Comparison of ENCODE assay signal across 9 mouse cellular contexts in the genomic region with DNA sequence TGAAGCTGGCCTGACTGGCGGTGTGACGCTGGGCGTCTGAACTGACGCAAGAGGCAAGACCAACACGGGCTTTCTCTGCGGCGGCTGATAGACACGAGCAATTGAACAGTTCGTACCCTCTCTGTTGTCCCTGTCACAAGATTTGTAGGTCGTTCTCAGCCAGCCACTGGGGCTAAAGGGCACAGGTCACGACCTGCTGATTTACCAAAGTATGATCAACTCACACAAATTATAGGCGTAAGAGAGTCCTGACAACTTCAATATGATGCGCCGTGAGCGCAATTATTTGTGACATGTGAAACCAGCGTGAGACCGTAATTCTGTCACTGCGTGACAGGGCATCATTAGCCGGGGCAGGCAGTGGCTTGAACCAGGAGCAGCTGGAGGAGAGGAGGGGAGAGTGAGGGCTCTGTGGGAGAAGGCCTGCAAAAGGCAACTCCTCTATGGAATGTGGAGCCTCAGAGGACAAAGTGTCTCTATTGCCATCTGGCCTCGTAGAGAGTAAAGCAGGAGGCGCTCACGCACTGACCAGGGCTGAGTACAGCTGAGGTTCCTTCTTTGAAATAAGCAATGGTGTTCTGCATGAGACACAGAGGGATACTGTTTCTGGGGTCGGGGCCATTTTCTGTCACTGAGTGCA.
DNase-seq lines count a peak whose midpoint lies in the region; ATAC-seq and TF ChIP-seq lines count a peak whose summit lies in the region.
"Had no signal": no experiment of that assay in that cellular context is flagged by ENCODE, and none has a peak within 500 bp of the region (broad histone marks: within the 10 kb centered on the region; RNA-seq: fewer than 3 reads in every experiment).

No protein-coding gene starts in this region.

- no peak for TF ChIP-seq CTCF in kidney, adult 2 months (conservative IDR thresholded peaks at IDR 0.05; ENCODE audit: insufficient read depth, insufficient read length, low read depth, low read length)
- no peak for TF ChIP-seq CTCF in layer of hippocampus, adult 2 months (conservative IDR thresholded peaks at IDR 0.05)

- 0 out of 2 replicates have a peak overlapping the region, but pooled peaks have one; percentile 19 for H3K27ac ChIP-seq in forebrain, embryonic 12.5 days
- no peak overlapping the region for H3K27ac ChIP-seq in forebrain, embryonic 13.5 days
- H3K27ac ChIP-seq in kidney, adult 2 months (ENCODE audit: insufficient read depth, low read depth, low read length): no peak overlapping the region
- no peak overlapping the region for H3K27ac ChIP-seq in midbrain, embryonic 14.5 days (replicated peaks; ENCODE audit: low read depth, low read length)
- no peak overlapping the region for H3K27ac ChIP-seq in layer of hippocampus, adult 2 months
- H3K27ac ChIP-seq: limb, embryonic 15.5 days had no signal

- DNase-seq in embryo, embryonic 10.5 days (ENCODE audit: low spot score): peak; percentile 90
- peak; percentile 46 for DNase-seq in kidney, adult 2 months
- peak; percentile 34 for DNase-seq in midbrain, embryonic 14.5 days
- DNase-seq in layer of hippocampus, adult 2 months (ENCODE audit: low spot score in 2 of 2): no peak
- no peak for DNase-seq in cerebellum, adult 8-10 months
- DNase-seq in adrenal gland, postnatal 4 days (ENCODE audit: low spot score in 2 of 2): no peak

- no peak for TF ChIP-seq POLR2A in kidney, adult 2 months (IDR thresholded peaks at IDR 0.05; ENCODE audit: low read depth, low read length)

- H3K27me3 ChIP-seq in forebrain, embryonic 12.5 days: peaks cover 22% of the 10 kb centered on the region
- H3K27me3 ChIP-seq in forebrain, embryonic 13.5 days: peaks cover 8% of the 10 kb centered on the region; the same call in 1 of the 2 replicates
- H3K27me3 ChIP-seq in kidney, adult 2 months (replicated peaks; ENCODE audit: control insufficient read depth, insufficient read depth, low read length): no peaks in the 10 kb centered on the region
- H3K27me3 ChIP-seq in midbrain, embryonic 14.5 days (ENCODE audit: control insufficient read depth, insufficient read depth, low read length): no peaks in the 10 kb centered on the region

- H3K9ac ChIP-seq in forebrain, embryonic 12.5 days: no peak overlapping the region
- H3K9ac ChIP-seq in forebrain, embryonic 13.5 days: no peak overlapping the region
- H3K9ac ChIP-seq in midbrain, embryonic 14.5 days (replicated peaks; ENCODE audit: low read length): no peak overlapping the region
- H3K9ac ChIP-seq: limb, embryonic 15.5 days had no signal

- no peak overlapping the region for H3K4me2 ChIP-seq in forebrain, embryonic 12.5 days
- no peak overlapping the region for H3K4me2 ChIP-seq in forebrain, embryonic 13.5 days
- no peak overlapping the region for H3K4me2 ChIP-seq in midbrain, embryonic 14.5 days (ENCODE audit: low read length)
- H3K4me2 ChIP-seq: limb, embryonic 15.5 days had no signal

- peak; percentile 51; the same call in 1 of the 2 replicates for ATAC-seq in forebrain, embryonic 12.5 days (ENCODE audit: low FRiP score)
- ATAC-seq in forebrain, embryonic 13.5 days: no peak
- no peak for ATAC-seq in midbrain, embryonic 14.5 days (ENCODE audit: low FRiP score, low TSS enrichment)

- no peaks in the 10 kb centered on the region for H3K36me3 ChIP-seq in forebrain, embryonic 12.5 days (replicated peaks)
- H3K36me3 ChIP-seq in forebrain, embryonic 13.5 days (ENCODE audit: poor library complexity, severe bottlenecking): no peaks in the 10 kb centered on the region
- H3K36me3 ChIP-seq in kidney, adult 2 months (ENCODE audit: control insufficient read depth, insufficient read depth, low read length): no peaks in the 10 kb centered on the region
- H3K36me3 ChIP-seq in midbrain, embryonic 14.5 days (ENCODE audit: control insufficient read depth, insufficient read depth, low read length): no peaks in the 10 kb centered on the region
- H3K36me3 ChIP-seq: limb, embryonic 15.5 days had no signal

- H3K4me1 ChIP-seq in forebrain, embryonic 12.5 days: peaks cover 11% of the 10 kb centered on the region; the same call in 1 of the 2 replicates
- H3K4me1 ChIP-seq in forebrain, embryonic 13.5 days: peaks cover 5% of the 10 kb centered on the region
- H3K4me1 ChIP-seq in kidney, adult 2 months (ENCODE audit: control insufficient read depth, insufficient read depth, low read length): no peaks in the 10 kb centered on the region
- H3K4me1 ChIP-seq in midbrain, embryonic 14.5 days (ENCODE audit: control insufficient read depth, insufficient read depth, low read length): no peaks in the 10 kb centered on the region

- WGBS in forebrain, embryonic 12.5 days: 65% methylated on average over 23 of the region's 23 CpGs
- WGBS in forebrain, embryonic 13.5 days: 77% methylated on average over 23 of the region's 23 CpGs
- WGBS in kidney, adult 2 months: 41% methylated on average over 23 of the region's 23 CpGs
- 43% methylated on average over 23 of the region's 23 CpGs for WGBS in midbrain, embryonic 14.5 days

- 0 out of 2 replicates have a peak, but pooled peaks cover 4% of the 10 kb centered on the region for H3K9me3 ChIP-seq in forebrain, embryonic 12.5 days
- H3K9me3 ChIP-seq in forebrain, embryonic 13.5 days (replicated peaks): peaks cover 2% of the 10 kb centered on the region
- no peaks in the 10 kb centered on the region for H3K9me3 ChIP-seq in midbrain, embryonic 14.5 days (ENCODE audit: control insufficient read depth, low read length)
- H3K9me3 ChIP-seq: limb, embryonic 15.5 days had no signal

- no peak overlapping the region for H3K4me3 ChIP-seq in forebrain, embryonic 12.5 days (replicated peaks)
- H3K4me3 ChIP-seq in forebrain, embryonic 13.5 days: no peak overlapping the region
- no peak overlapping the region for H3K4me3 ChIP-seq in kidney, adult 2 months (ENCODE audit: insufficient read depth, low read depth, low read length)
- H3K4me3 ChIP-seq in midbrain, embryonic 14.5 days (replicated peaks; ENCODE audit: low read depth, low read length): no peak overlapping the region
- no peak overlapping the region for H3K4me3 ChIP-seq in layer of hippocampus, adult 2 months
- H3K4me3 ChIP-seq: limb, embryonic 15.5 days had no signal

Comparison
In these comparisons a context has a peak if more than half of its experiments do, and no peak if none do; other contexts are left out.
1. DNase-seq: peak in embryo, embryonic 10.5 days (single experiment), kidney, adult 2 months (single experiment) and midbrain, embryonic 14.5 days (single experiment); none in layer of hippocampus, adult 2 months (0 of 2), cerebellum, adult 8-10 months (single experiment) and adrenal gland, postnatal 4 days (0 of 2).